ENCODE assay signal across 16 mouse cellular contexts in the genomic region with DNA sequence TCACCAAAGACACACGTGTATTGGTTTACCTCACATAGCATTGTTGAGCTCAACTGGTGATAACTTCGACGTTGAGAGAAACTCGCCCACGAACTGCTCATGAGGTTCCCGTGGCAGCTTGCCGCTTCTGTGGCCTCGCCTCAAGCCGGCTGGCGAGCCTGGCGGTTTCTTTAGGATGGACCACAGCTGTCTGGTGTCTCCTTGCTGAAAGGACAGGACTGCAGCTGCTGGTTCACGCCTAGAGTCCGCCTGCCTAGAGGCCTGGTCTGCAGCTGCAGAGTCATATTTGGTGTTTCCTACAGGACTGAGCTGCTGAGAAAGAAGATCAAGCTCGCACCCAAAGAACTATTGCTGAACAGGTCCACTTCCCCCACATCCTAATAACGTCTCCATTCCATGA. TPM values are rescaled to one million over a fixed set of nuclear protein-coding genes. Genes with fewer than 3 reads are reported as not detected.
DNase-seq lines count a peak whose midpoint lies in the region; ATAC-seq and TF ChIP-seq lines count a peak whose summit lies in the region.
"Had no signal": no experiment of that assay in that cellular context is flagged by ENCODE, and none has a peak within 500 bp of the region (broad histone marks: within the 10 kb centered on the region; RNA-seq: fewer than 3 reads in every experiment).

No protein-coding gene starts in this region.

- no peak overlapping the region for H3K4me2 ChIP-seq in heart, embryonic 12.5 days
- no peak overlapping the region for H3K4me2 ChIP-seq in lung, embryonic 15.5 days
- H3K4me2 ChIP-seq: limb, embryonic 15.5 days; midbrain, embryonic 11.5 days; stomach, embryonic 15.5 days had no signal

- TF ChIP-seq CTCF in lung, adult 2 months (IDR thresholded peaks at IDR 0.05; ENCODE audit: insufficient read depth, low read length), result no peak

- WGBS in heart, embryonic 12.5 days, result 79% methylated on average over 15 of the region's 15 CpGs
- 53% methylated on average over 15 of the region's 15 CpGs for WGBS in lung, embryonic 15.5 days
- WGBS in lung, adult 2 months, result 66% methylated on average over 15 of the region's 15 CpGs

- no peaks in the 10 kb centered on the region for H3K27me3 ChIP-seq in heart, embryonic 12.5 days (replicated peaks)
- no peaks in the 10 kb centered on the region for H3K27me3 ChIP-seq in lung, embryonic 15.5 days
- H3K27me3 ChIP-seq: limb, embryonic 15.5 days; stomach, embryonic 15.5 days had no signal

- no peaks in the 10 kb centered on the region for H3K36me3 ChIP-seq in heart, embryonic 12.5 days
- H3K36me3 ChIP-seq in lung, embryonic 15.5 days, result no peaks in the 10 kb centered on the region
- H3K36me3 ChIP-seq: limb, embryonic 15.5 days; stomach, embryonic 15.5 days had no signal

- H3K9ac ChIP-seq in heart, embryonic 12.5 days, result no peak overlapping the region
- H3K9ac ChIP-seq in lung, embryonic 15.5 days, result no peak overlapping the region
- H3K9ac ChIP-seq: forebrain, postnatal 0 days; limb, embryonic 15.5 days; stomach, embryonic 15.5 days had no signal

- H3K9me3 ChIP-seq in heart, embryonic 12.5 days (replicated peaks), result no peaks in the 10 kb centered on the region
- H3K9me3 ChIP-seq in lung, embryonic 15.5 days, result no peaks in the 10 kb centered on the region
- H3K9me3 ChIP-seq: limb, embryonic 15.5 days; stomach, embryonic 15.5 days had no signal

- H3K27ac ChIP-seq in heart, embryonic 12.5 days (ENCODE audit: poor library complexity, severe bottlenecking), result no peak overlapping the region
- no peak overlapping the region for H3K27ac ChIP-seq in lung, embryonic 15.5 days
- H3K27ac ChIP-seq: stomach, embryonic 15.5 days had no signal

- H3K4me3 ChIP-seq in heart, embryonic 12.5 days, result no peak overlapping the region
- H3K4me3 ChIP-seq in lung, embryonic 15.5 days, result no peak overlapping the region
- H3K4me3 ChIP-seq in lung, adult 2 months (replicated peaks; ENCODE audit: extremely low read depth, low read depth, low read length), result no peak overlapping the region
- H3K4me3 ChIP-seq: limb, embryonic 15.5 days; stomach, embryonic 15.5 days had no signal

- no peak for ATAC-seq in heart, embryonic 12.5 days (ENCODE audit: insufficient number of reproducible peaks, low FRiP score)
- ATAC-seq in lung, embryonic 15.5 days (ENCODE audit: borderline replicate concordance, extremely low read depth, low FRiP score, low TSS enrichment), result peak; percentile 67; the same call in 1 of the 2 replicates
- ATAC-seq: forebrain, postnatal 0 days had no signal

- H3K4me1 ChIP-seq in heart, embryonic 12.5 days (replicated peaks), result 0 out of 2 replicates have a peak, but pooled peaks cover 3% of the 10 kb centered on the region
- no peaks in the 10 kb centered on the region for H3K4me1 ChIP-seq in lung, embryonic 15.5 days
- H3K4me1 ChIP-seq in lung, adult 2 months (ENCODE audit: control insufficient read depth, insufficient read depth, low read length), result no peaks in the 10 kb centered on the region

- DNase-seq in heart, adult 11 months, result peak; percentile 95
- no peak for DNase-seq in lung, adult 2 months
- DNase-seq in heart, adult 8-10 months (ENCODE audit: low spot score), result peak; percentile 33
- DNase-seq in lung, postnatal 10 days, result peak; percentile 63
- DNase-seq in natural killer cell, adult 2 months (ENCODE audit: low spot score in 2 of 2), result no peak
- no peak for DNase-seq in adrenal gland, postnatal 36 days
- DNase-seq: adrenal gland, postnatal 25 days; cerebellum, postnatal 14 days; forebrain, postnatal 0 days; kidney, adult 2 months; retina, postnatal 1 day had no signal

- TF ChIP-seq POLR2A in lung, adult 2 months (IDR thresholded peaks at IDR 0.05; ENCODE audit: borderline replicate concordance, extremely low read depth, low read depth, low read length), result no peak

RNA-seq across cellular contexts. Expression of gene Uspl1, which starts 55.7 kb away (rescaled TPM):
- 36.3 and 38.1 TPM in 2 replicates for polyA plus RNA-seq in heart, embryonic 12.5 days (2016; fragmentation: Nextera tagmentation; extraction: Ambion mirVana)
- polyA plus RNA-seq in lung, embryonic 15.5 days (2015; fragmentation: Nextera tagmentation; extraction: Ambion mirVana), result 37.0 and 39.0 TPM in 2 replicates
- 6.2 and 10.5 TPM in 2 replicates for polyA plus RNA-seq in lung, adult 2 months (2012; rRNA removed)
- total RNA-seq in heart, adult 8-10 months (2022), result 10 to 100 TPM; 18.6 to 24.4 (median 21.0) TPM
- total RNA-seq in adrenal gland, postnatal 36 days (2021), result 10 to 100 TPM; 29.9 to 40.6 TPM

RNA-seq across cellular contexts. Expression of gene Hmgb1, which starts 55.8 kb away (rescaled TPM):
- 801 and 858 TPM in 2 replicates for polyA plus RNA-seq in heart, embryonic 12.5 days (2016; fragmentation: Nextera tagmentation; extraction: Ambion mirVana)
- 1,537 and 1,564 TPM in 2 replicates for polyA plus RNA-seq in lung, embryonic 15.5 days (2015; fragmentation: Nextera tagmentation; extraction: Ambion mirVana)
- polyA plus RNA-seq in lung, adult 2 months (2012; rRNA removed), result 34.7 and 38.2 TPM in 2 replicates
- total RNA-seq in heart, adult 8-10 months (2022), result 10 to 100 TPM; 77.8 to 97.3 (median 89.0) TPM
- total RNA-seq in adrenal gland, postnatal 36 days (2021), result 100 to 1,000 TPM; 141 to 161 TPM

Comparison
In these comparisons a context has a peak if more than half of its experiments do, and no peak if none do; other contexts are left out.
1. DNase-seq: peak in heart, adult 11 months (single experiment), heart, adult 8-10 months (single experiment) and lung, postnatal 10 days (single experiment); none in lung, adult 2 months (single experiment), natural killer cell, adult 2 months (0 of 2) and adrenal gland, postnatal 36 days (0 of 2).
2. RNA of gene Hmgb1, which starts 55.8 kb away (polyA plus RNA-seq): 1,537 to 1,564 TPM in lung, embryonic 15.5 days and 801 to 858 TPM in heart, embryonic 12.5 days; 34.7 to 38.2 TPM in lung, adult 2 months; every median in the first group is over 10 times any median in the second.